Mouse (Mus musculus): ENCODE data around the gene Gm20696. TPM values are rescaled to one million over a fixed set of nuclear protein-coding genes. Genes with fewer than 3 reads are reported as not detected.

Gm20696 gene
- polyA plus RNA-seq, 1 experiment: 3.0 TPM

DNA sequence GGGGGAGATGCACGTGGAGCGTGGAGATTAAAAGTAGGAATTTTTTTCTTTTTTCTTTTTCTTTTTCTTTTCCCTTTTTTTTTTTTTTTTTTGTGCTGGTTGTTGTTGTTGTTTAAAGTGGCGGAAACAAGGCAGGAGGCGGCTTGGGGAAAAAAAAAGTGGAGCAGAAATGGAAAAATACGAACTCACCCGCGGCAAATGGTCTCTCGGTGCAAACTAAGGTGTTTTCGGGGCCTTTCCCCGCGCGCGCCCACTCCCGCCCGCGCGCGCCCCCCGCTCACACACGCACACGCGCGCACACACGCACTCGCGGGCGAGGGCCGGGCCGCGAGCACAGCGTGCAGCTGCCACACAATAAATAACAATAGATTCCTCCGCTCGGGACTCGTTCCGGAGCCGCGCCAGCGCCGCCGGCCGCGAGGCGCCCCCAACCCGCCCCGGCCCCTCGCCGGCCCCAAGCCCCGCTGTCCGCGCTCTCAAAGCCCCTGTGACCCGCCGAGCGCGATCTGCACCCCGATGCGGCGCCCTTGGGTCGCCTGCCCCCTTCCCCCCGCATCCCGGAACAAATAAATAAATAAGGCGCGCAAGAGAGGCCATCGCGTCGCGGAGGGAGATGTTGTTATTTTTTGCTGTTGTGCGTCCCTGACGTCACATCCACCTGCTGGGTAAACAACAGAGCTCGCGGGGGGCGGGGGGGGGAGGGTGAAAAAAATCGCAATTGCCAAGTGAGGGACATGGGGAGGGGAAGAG is 144.1 kb downstream of the Gm20696 start, which contains the start of gene Foxp1:
TSS of gene Foxp1 (minus strand) at position 363 of the 750 bp plus-strand sequence.
- Histone ChIP-seq H3K4me1 (ENCODE audit: control insufficient read depth, insufficient read depth, low read length) (no peaks in the 10 kb centered on the region; the same call in 1 of the 2 replicates), H3K27ac (ENCODE audit: insufficient read depth, low read length) (peak within 1 kb of the TSS; percentile 97), H3K4me3 (ENCODE audit: insufficient read depth, low read length) (peak within 1 kb of the TSS; percentile 90)
- TF ChIP-seq CTCF (IDR thresholded peaks at IDR 0.05; ENCODE audit: extremely low read depth, insufficient read depth, low read length) (no peak), POLR2A (IDR thresholded peaks at IDR 0.05; ENCODE audit: extremely low read depth, insufficient read depth, low read length) (no peak)

DNA sequence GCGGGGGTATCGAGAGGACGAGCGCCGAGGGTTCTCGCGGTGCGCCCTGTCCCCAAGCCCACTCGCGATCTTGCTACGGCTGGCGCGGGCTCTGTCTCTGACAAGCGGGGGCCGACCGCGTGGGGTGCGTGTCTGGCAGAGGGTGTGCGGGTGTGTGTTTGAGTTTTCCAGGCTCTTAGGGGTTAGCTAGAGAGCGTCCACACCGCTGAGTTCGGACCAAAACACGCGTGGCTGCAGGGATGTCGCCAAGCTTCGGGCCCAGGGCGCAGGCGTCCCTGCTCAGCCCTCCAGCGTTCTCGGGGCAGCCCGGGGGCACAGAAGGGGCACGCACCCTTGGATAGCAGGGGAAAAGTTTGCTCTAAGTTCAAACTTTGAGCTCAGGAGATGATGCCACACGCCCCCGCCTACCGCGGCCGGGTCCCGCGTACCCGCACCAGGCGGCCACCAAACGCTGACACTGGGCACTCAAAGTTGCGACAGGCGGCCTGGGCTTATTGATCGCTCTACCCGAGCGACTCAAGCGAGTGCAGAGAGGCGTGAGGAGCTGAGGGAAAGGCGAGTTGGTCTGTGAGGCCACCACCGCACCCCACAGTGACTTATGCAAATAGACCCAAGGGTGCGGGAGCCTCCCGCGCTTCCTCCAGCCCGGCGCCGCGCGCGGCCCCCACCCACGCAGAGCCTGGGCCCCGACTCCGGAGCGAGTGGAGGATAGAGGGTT is 144.8 kb downstream of the Gm20696 start:
- peak overlapping the region; percentile 96 for H3K27ac ChIP-seq (ENCODE audit: insufficient read depth, low read length)
- TF ChIP-seq POLR2A (IDR thresholded peaks at IDR 0.05; ENCODE audit: extremely low read depth, insufficient read depth, low read length) (no peak), CTCF (IDR thresholded peaks at IDR 0.05; ENCODE audit: extremely low read depth, insufficient read depth, low read length) (no peak)
- no peaks in the 10 kb centered on the region; the same call in 1 of the 2 replicates for H3K4me1 ChIP-seq (ENCODE audit: control insufficient read depth, insufficient read depth, low read length)
- H3K4me3 ChIP-seq (ENCODE audit: insufficient read depth, low read length): peak overlapping the region; percentile 90

DNA sequence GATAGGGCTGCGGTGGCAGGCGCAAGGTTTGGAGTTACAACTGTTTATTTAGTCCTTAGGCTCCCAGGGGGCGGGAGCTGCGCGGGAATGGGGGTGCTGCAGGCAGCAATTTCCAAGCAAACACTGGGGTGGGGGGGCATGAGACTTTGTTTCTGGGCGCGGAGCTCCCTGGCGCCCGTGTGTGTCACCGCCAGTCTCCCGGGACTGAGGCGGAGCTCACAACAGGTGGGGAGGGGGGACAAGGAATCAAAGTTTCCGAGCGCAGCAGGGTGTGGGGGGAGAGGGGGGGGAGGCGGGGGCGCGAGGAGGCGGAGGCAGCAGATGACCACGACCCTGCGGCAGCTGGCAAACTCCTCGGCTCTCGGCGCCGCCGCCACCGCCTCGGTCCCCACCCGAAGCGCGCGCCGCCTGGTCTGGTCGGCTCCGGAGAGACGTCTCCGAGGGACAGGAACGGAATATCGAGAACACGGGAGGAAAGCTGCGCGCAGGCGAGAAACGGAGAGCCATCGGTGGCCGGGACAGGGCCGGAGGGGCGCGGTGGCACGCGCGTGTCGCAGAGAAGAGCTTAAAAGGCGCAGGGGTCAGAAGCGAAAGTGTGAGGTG is 145.5 kb downstream of the Gm20696 start:
- H3K27ac ChIP-seq (ENCODE audit: insufficient read depth, low read length): peak overlapping the region; percentile 96
- no peaks in the 10 kb centered on the region; the same call in 1 of the 2 replicates for H3K4me1 ChIP-seq (ENCODE audit: control insufficient read depth, insufficient read depth, low read length)
- TF ChIP-seq CTCF (IDR thresholded peaks at IDR 0.05; ENCODE audit: extremely low read depth, insufficient read depth, low read length): no peak
- TF ChIP-seq POLR2A (IDR thresholded peaks at IDR 0.05; ENCODE audit: extremely low read depth, insufficient read depth, low read length): 0 out of 2 replicates have a peak, but pooled peaks have one; percentile 21
- peak overlapping the region; percentile 90 for H3K4me3 ChIP-seq (ENCODE audit: insufficient read depth, low read length)

DNA sequence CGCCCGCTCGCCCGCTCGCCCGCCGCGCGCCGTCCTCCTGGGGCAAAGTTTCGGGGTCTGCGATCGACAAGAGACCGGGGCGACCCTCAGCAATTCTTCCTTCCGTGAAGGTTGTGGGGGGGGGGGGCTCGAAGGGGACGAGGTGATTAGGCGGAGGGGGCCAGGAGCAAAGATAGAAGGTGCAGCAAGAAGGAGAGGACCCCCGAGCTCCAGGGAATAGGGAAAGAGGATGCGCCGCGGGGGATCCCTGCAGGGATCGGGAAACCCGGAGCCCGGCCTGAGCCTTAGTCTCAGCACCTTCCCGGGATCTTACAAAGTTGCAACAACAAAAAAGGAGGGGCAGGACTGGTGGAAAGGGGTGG is 145.9 kb downstream of the Gm20696 start:
- TF ChIP-seq POLR2A (IDR thresholded peaks at IDR 0.05; ENCODE audit: extremely low read depth, insufficient read depth, low read length): no peak
- no peak for TF ChIP-seq CTCF (IDR thresholded peaks at IDR 0.05; ENCODE audit: extremely low read depth, insufficient read depth, low read length)
- H3K4me3 ChIP-seq (ENCODE audit: insufficient read depth, low read length): peak overlapping the region; percentile 90
- H3K4me1 ChIP-seq (ENCODE audit: control insufficient read depth, insufficient read depth, low read length): no peaks in the 10 kb centered on the region; the same call in 1 of the 2 replicates
- peak overlapping the region; percentile 26; the same call in 1 of the 2 replicates for H3K27ac ChIP-seq (ENCODE audit: insufficient read depth, low read length)

DNA sequence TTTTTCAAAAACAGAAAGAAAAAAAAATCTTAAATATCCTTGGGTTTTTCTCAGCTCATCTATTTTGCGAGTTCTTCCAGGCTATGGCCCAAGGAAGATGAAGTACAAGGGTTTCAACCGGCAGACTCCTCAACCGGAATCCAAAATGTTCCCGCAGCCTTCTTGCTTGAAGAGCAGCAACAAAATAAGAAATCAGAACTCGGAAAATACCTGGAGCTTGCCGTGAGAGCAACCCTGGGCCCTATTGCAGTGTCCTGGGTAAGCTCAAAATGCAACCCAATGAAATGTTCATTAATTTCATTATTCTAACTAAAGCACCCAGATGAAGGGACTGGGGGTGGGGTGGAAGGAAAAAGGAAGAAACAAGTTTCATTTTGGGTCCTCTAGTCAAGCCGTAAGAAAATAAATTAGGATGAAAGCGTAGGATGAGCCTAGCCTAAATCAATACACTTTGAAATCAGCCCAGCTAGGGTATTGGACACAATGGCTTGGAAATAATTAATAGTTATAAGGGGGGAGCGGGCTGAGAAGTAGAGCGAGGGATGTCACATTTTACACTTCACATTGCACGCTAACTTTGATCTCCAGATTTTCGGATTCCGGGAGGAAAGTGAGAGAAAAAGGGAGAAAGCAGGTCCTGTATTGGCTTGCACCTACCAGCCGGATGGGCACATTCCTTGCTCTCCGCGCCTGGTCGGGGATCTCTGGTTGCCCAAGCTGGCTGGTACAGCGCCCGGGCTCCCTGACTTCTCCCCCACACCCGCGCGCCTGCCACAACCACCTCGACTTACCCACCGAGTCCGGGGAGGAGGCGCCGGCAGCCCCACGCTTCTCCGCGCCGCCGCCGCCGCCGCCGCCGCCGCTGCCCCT is 146.6 kb downstream of the Gm20696 start:
- H3K4me3 ChIP-seq (ENCODE audit: insufficient read depth, low read length): peak overlapping the region; percentile 90
- peak overlapping the region; percentile 72 for H3K27ac ChIP-seq (ENCODE audit: insufficient read depth, low read length)
- H3K4me1 ChIP-seq (ENCODE audit: control insufficient read depth, insufficient read depth, low read length): no peaks in the 10 kb centered on the region; the same call in 1 of the 2 replicates
- TF ChIP-seq POLR2A (IDR thresholded peaks at IDR 0.05; ENCODE audit: extremely low read depth, insufficient read depth, low read length) (no peak), CTCF (IDR thresholded peaks at IDR 0.05; ENCODE audit: extremely low read depth, insufficient read depth, low read length) (no peak)

- TF ChIP-seq POLR2A (IDR thresholded peaks at IDR 0.05; ENCODE audit: extremely low read depth, insufficient read depth, low read length) (no peak), CTCF (IDR thresholded peaks at IDR 0.05; ENCODE audit: extremely low read depth, insufficient read depth, low read length) (no peak)
- H3K27ac ChIP-seq (ENCODE audit: insufficient read depth, low read length): peak overlapping the region; percentile 9; the same call in 1 of the 2 replicates
- H3K4me3 ChIP-seq (ENCODE audit: insufficient read depth, low read length): peak overlapping the region; percentile 22
- no peaks in the 10 kb centered on the region; the same call in 1 of the 2 replicates for H3K4me1 ChIP-seq (ENCODE audit: control insufficient read depth, insufficient read depth, low read length)
Measured at GRCm38 (mm10) chr6:99519052-99519451, 147.5 kb downstream of the Gm20696 start.

GRCm38 (mm10) chr6:99515667-99516199 is 150.9 kb downstream of the Gm20696 start:
- TF ChIP-seq POLR2A (IDR thresholded peaks at IDR 0.05; ENCODE audit: extremely low read depth, insufficient read depth, low read length) (no peak), CTCF (IDR thresholded peaks at IDR 0.05; ENCODE audit: extremely low read depth, insufficient read depth, low read length) (no peak)
- H3K4me3 ChIP-seq (ENCODE audit: insufficient read depth, low read length): peak overlapping the region; percentile 14
- H3K27ac ChIP-seq (ENCODE audit: insufficient read depth, low read length): no peak overlapping the region
- peaks cover 2% of the 10 kb centered on the region for H3K4me1 ChIP-seq (ENCODE audit: control insufficient read depth, insufficient read depth, low read length)

GRCm38 (mm10) chr6:99511862-99512261 is 154.7 kb downstream of the Gm20696 start:
- no peak for TF ChIP-seq POLR2A (IDR thresholded peaks at IDR 0.05; ENCODE audit: extremely low read depth, insufficient read depth, low read length)
- no peak for TF ChIP-seq CTCF (IDR thresholded peaks at IDR 0.05; ENCODE audit: extremely low read depth, insufficient read depth, low read length)
- peaks cover 4% of the 10 kb centered on the region for H3K4me1 ChIP-seq (ENCODE audit: control insufficient read depth, insufficient read depth, low read length)

More at GRCm38 (mm10) chr6:99511862-99512261, 154.7 kb downstream of the Gm20696 start:
- H3K4me3 ChIP-seq (ENCODE audit: insufficient read depth, low read length): no peak overlapping the region
- H3K27ac ChIP-seq (ENCODE audit: insufficient read depth, low read length): no peak overlapping the region
